Mouse (Mus musculus) limb, embryonic 14.5 days (tissue): ENCODE measurements around the gene Atp5d. TPM values are rescaled to one million over a fixed set of nuclear protein-coding genes. Genes with fewer than 3 reads are reported as not detected.
"Not testable (repeated sequence)": the region's sequence is repeated elsewhere in the genome, so short reads cannot be mapped to it uniquely, and the experiment has no call there.

Experiments used
- ATAC-seq: fragments of 200-750 bp; cut with Nextera tagmentation; 2 replicates; pipeline ENCODE4 v1.8.0; 2017; ENCODE audit warnings: low read depth, moderate number of reproducible peaks, moderate TSS enrichment; ENCODE audit not compliant: low FRiP score
- DNase-seq: peaks from one replicate; pipeline ENCODE4 v3.0.0-alpha.2; 2015; ENCODE audit warnings: low spot score
- H3K27ac ChIP-seq: fragments of 300-500 bp; sonication (generic); replicated peaks from 2 replicates; pipeline ENCODE4 v1.5.1; 2014; ENCODE audit warnings: low read depth, mild to moderate bottlenecking, low read length, moderate library complexity, mixed read lengths
- H3K27me3 ChIP-seq: fragments of 300-500 bp; sonication (generic); 2 replicates; pipeline ENCODE4 v1.6.1; 2014; ENCODE audit warnings: low read length, mixed read lengths; ENCODE audit not compliant: control insufficient read depth, insufficient read depth
- H3K36me3 ChIP-seq: fragments of 300-500 bp; sonication (generic); 2 replicates; pipeline ENCODE4 v1.6.1; 2014; ENCODE audit warnings: mild to moderate bottlenecking, low read length, moderate library complexity, mixed read lengths; ENCODE audit not compliant: control insufficient read depth, insufficient read depth
- H3K4me1 ChIP-seq: fragments of 300-500 bp; sonication (generic); 2 replicates; pipeline ENCODE4 v1.6.1; 2014; ENCODE audit warnings: antibody characterized with exemption, low read length, mixed read lengths; ENCODE audit not compliant: control insufficient read depth, insufficient read depth
- H3K4me2 ChIP-seq: fragments of 300-500 bp; sonication (generic); replicated peaks from 2 replicates; pipeline ENCODE4 v1.6.1; 2014; ENCODE audit warnings: low read depth, mild to moderate bottlenecking, low read length, moderate library complexity; ENCODE audit not compliant: severe bottlenecking
- H3K4me3 ChIP-seq: fragments of 300-500 bp; sonication (generic); replicated peaks from 2 replicates; pipeline ENCODE4 v1.5.1; 2014; ENCODE audit warnings: low read length
- H3K9ac ChIP-seq: fragments of 300-500 bp; sonication (generic); 2 replicates; pipeline ENCODE4 v1.6.1; 2014; ENCODE audit warnings: mild to moderate bottlenecking, low read depth, low read length, moderate library complexity; ENCODE audit not compliant: severe bottlenecking
- H3K9me3 ChIP-seq: fragments of 300-500 bp; sonication (generic); 2 replicates; pipeline ENCODE4 v1.6.1; 2016; ENCODE audit warnings: low read length; ENCODE audit not compliant: control insufficient read depth
- POLR2A ChIP-seq: fragments of 200-500 bp; IDR thresholded peaks from 2 replicates; pipeline ENCODE4 v1.8.0; 2012; ENCODE audit warnings: inconsistent platforms, mild to moderate bottlenecking, moderate library complexity, borderline replicate concordance; ENCODE audit not compliant: insufficient read depth, insufficient read length; ENCODE audit errors: extremely low read depth
- WGBS: fragments of 180-500 bp; shearing (Covaris S2); extraction: QIAGEN DNeasy Blood & Tissue Kit; methylation state at CpG from one replicate; pipeline ENCODE4 v1.1.7; 2014; 5-methylcytosine and 5-hydroxymethylcytosine counted together
- polyA plus RNA-seq, 2 experiments: library from polyadenylated mRNA; depleted of rRNA in 1 of 2; stranded (reverse) in 1 of 2; unstranded in 1 of 2; fragments of >200 nt; fragmentation: Nextera tagmentation in 1 of 2; extraction: Ambion mirVana in 1 of 2; gene quantifications; 2 replicates each; pipeline versions ENCODE4 v1.2.1 to v1.2.3; 2012 to 2014

The Atp5d gene
- polyA plus RNA-seq, 2 experiments = 449 to 477 TPM

DNA sequence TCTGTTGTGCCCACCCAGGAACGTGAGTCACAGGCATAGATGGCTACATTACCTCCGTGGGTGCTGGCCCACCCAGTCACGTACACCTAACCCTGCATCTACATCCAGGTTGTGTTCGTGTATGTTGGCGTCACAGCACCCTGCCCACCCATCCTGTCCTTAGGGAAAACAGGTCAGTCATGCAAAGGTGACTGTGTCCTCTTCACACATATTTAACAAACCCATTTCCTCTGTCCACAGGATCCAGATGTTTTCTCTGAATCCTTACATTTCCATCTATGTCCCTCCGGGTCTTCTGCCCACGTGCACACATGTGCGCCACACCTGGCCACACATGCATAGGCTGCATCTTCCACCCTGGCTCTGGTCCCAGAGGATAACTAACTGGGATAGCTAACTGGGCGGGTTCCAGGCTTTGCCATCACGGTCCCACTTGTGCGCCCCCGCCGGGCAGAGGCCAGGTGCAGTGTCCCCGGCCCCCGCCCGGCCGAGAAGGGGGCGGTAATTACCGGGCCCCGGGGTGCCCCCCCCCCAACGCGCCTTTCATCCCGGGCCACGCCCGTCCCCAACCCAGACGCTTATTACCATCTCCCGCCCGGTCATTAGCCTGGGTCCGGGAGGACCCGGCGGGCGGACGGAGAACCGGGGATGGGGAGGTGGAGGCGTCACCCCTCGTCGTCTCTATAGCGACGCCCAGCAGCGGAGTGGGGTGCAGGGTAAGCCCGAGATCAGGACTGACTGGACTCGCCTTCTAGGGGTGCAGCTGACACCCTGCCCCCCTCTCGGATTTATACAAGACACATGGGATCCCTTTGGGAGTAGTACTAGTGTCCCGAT is 25.9 kb downstream of the Atp5d start:
- Histone ChIP-seq H3K36me3 (no peaks in the 10 kb centered on the region), H3K9ac (peak overlapping the region; percentile 41), H3K4me1 (peaks cover 61% of the 10 kb centered on the region), H3K9me3 (no peaks in the 10 kb centered on the region), H3K27ac (no peak overlapping the region), H3K27me3 (no peaks in the 10 kb centered on the region), H3K4me3 (peak overlapping the region; percentile 41), H3K4me2 (peak overlapping the region; percentile 94)
- ATAC-seq = no peak
- WGBS = 9% methylated on average over 32 of the region's 44 CpGs
- TF ChIP-seq POLR2A = no peak
- no peak for DNase-seq

DNA sequence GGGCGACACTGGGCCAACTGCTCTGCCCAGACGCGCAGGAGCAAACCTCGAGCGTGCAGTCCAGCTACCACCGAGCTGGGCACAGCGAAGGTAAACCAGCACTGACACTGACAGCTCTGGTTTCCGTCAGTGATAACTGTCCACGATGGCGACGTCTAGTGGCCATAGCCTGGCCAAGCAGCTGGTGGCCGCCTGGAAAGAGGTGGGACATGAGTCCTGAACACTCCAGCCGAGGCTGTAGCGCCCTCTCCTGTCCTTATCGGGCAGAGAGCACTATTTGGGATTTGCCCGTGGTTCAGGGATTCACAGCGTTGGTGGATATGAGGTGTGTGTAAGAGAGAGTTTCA is 26.5 kb downstream of the Atp5d start:
- peak overlapping the region; percentile 94 for H3K4me2 ChIP-seq
- H3K4me1 ChIP-seq = peaks cover 60% of the 10 kb centered on the region

DNA sequence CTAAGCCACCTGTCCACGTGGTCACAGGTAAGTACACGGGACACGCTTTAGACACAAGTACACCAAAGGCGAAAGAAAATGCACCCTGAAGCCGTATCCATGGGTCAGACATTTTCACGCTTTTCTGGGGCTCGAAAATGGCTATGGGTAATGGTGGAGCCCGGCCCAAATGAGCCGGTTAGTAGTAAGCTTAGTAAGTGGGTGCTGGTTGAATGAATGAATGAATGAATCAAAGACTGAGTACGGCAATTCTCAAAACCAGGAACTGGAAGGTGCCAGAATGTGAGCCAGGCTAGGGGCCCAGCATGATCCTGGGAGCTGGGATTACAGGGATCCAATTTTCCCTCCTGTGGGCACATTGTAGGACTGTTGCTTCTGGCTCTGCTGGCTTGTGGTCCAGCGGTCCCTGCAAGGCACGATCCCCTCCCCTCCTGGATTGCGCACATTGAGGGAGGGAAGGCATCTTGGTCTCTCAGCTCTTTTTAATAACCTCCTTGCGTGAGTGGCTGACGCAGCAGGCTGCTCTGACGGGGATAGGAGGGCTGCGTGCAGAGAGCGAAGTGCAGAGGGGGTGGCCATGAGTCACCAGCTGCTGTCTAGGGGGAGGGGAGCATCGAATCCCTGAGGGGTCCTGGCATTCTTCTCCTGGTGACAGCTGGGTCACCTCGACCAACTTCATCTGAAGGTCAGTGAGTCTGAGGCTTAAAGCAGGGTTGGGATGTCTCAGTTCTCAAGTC is 27.1 kb downstream of the Atp5d start, which contains the start of gene Cirbp:
Cirbp (plus strand) TSS at position 594 of the 737 bp plus-strand sequence.
- Histone ChIP-seq H3K4me1 (peaks cover 55% of the 10 kb centered on the region), H3K9ac (peak within 1 kb of the TSS; percentile 41), H3K27ac (0 out of 2 replicates have a peak within 1 kb of the TSS, but pooled peaks have one; percentile 52), H3K4me2 (peak within 1 kb of the TSS; percentile 94), H3K27me3 (no peaks in the 10 kb centered on the region), H3K36me3 (peaks cover 11% of the 10 kb centered on the region), H3K9me3 (no peaks in the 10 kb centered on the region), H3K4me3 (peak within 1 kb of the TSS; percentile 95)
- no peak for TF ChIP-seq POLR2A
- ATAC-seq = no peak
- WGBS = 13% methylated on average over 17 of the region's 20 CpGs
- peak; percentile 55 for DNase-seq

More for the DNA sequence above, 26.5 kb downstream of the Atp5d start:
- no peaks in the 10 kb centered on the region for H3K27me3 ChIP-seq
- WGBS = under 1% methylated on average over 17 of the region's 17 CpGs
- no peak overlapping the region for H3K27ac ChIP-seq
- H3K9me3 ChIP-seq = no peaks in the 10 kb centered on the region
- peak overlapping the region; percentile 41 for H3K4me3 ChIP-seq
- peak overlapping the region; percentile 41 for H3K9ac ChIP-seq
- H3K36me3 ChIP-seq = peaks cover 5% of the 10 kb centered on the region
- DNase-seq (peak; percentile 94), ATAC-seq (peak; percentile 16)
- TF ChIP-seq POLR2A = no peak

DNA sequence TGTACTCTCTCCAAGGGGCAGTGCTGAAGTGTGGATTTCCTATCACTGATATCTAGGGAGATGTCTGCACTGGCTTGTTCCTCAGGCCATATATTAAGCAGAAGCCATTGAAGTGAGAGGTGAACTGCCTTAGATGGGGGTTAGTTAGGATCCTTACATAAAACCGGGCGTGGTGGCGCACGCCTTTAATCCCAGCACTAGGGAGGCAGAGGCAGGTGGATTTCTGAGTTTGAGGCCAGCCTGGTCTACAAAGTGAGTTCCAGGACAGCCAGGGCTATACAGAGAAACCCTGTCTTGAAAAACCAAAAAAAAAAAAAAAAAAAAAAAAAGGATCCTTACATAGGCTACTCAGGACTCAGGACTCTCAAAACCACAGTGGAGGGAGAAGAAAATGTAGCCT is 27.7 kb downstream of the Atp5d start:
- Histone ChIP-seq H3K36me3 (peaks cover 17% of the 10 kb centered on the region), H3K4me2 (0 out of 2 replicates have a peak overlapping the region, but pooled peaks have one; percentile 94), H3K4me1 (peaks cover 49% of the 10 kb centered on the region)
- not testable (repeated sequence) for H3K9me3 ChIP-seq, DNase-seq, H3K9ac ChIP-seq, ATAC-seq, H3K4me3 ChIP-seq, H3K27ac ChIP-seq, H3K27me3 ChIP-seq
- 88% methylated on average over 4 of the region's 4 CpGs for WGBS

DNA sequence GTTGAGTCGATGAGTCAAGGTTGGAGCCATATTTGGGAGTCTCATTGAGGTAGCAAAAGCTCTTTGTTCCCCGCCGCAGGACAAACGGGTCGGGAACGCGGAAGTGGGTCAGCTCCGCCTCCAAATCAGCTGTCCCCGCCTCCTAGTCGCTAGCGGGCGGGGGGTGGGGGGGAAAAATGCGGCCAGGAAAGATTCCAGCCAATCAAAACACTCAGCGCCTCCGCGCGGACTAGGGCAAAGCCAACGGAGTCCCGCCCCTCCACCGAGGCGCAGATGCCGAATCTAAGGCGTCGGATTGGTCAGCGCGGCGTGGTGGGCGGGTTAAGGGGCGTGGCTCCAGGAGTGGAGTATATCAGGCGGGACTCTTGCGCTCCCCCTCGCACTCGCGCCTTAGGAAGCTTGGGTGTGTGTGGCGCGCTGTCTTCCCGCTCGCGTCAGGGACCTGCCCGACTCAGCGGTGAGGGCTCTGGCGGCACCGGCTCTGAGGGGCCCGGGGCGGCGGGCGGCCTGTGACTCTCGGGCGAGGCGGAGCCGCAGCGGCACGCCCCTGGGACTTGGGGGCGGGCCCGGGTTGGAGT is 29.1 kb downstream of the Atp5d start:
- no peaks in the 10 kb centered on the region for H3K27me3 ChIP-seq
- peak overlapping the region; percentile 99 for H3K9ac ChIP-seq
- H3K4me2 ChIP-seq = peak overlapping the region; percentile 63
- WGBS = under 1% methylated on average over 34 of the region's 55 CpGs
- H3K27ac ChIP-seq = peak overlapping the region; percentile 99
- H3K9me3 ChIP-seq = no peaks in the 10 kb centered on the region
- peak; percentile 100 for TF ChIP-seq POLR2A
- DNase-seq (peak; percentile 99), ATAC-seq (peak; percentile 92)
- H3K36me3 ChIP-seq = peaks cover 28% of the 10 kb centered on the region
- H3K4me3 ChIP-seq = peak overlapping the region; percentile 95
- H3K4me1 ChIP-seq = peaks cover 39% of the 10 kb centered on the region
